Comparison of ENCODE assay signal across 8 mouse cellular contexts in genomic region chr12:110837192-110837841, GRCm38 (mm10). TPM values are rescaled to one million over a fixed set of nuclear protein-coding genes. Genes with fewer than 3 reads are reported as not detected.
DNase-seq lines count a peak whose midpoint lies in the region; ATAC-seq and TF ChIP-seq lines count a peak whose summit lies in the region.

No protein-coding gene starts in this region.

- H3K9ac ChIP-seq in hindbrain, postnatal 0 days (replicated peaks; ENCODE audit: low read length): 0 out of 2 replicates have a peak overlapping the region, but pooled peaks have one; percentile 14

- 29% methylated on average over 5 of the region's 5 CpGs for WGBS in hindbrain, postnatal 0 days
- WGBS in midbrain, embryonic 10.5 days: 42% methylated on average over 5 of the region's 5 CpGs

- no peak for TF ChIP-seq POLR2A in brain, embryonic 14.5 days (IDR thresholded peaks at IDR 0.05; ENCODE audit: borderline replicate concordance, extremely low read depth, insufficient read depth, insufficient read length, poor library complexity, severe bottlenecking)

- TF ChIP-seq CTCF in brain, embryonic 14.5 days (IDR thresholded peaks at IDR 0.05; ENCODE audit: borderline replicate concordance, extremely low read depth, insufficient read depth, insufficient read length): no peak
- no peak for TF ChIP-seq CTCF in hindbrain, postnatal 0 days (IDR thresholded peaks at IDR 0.05; ENCODE audit: low read depth)

- peak; percentile 3 for DNase-seq in embryo, embryonic 10.5 days (ENCODE audit: low spot score)
- DNase-seq in embryo, embryonic 9.5 days (ENCODE audit: extremely low spot score): no peak
- peak; percentile 85 for DNase-seq in brain, embryonic 14.5 days (ENCODE audit: low read depth)
- DNase-seq in hindbrain, postnatal 0 days (ENCODE audit: low spot score): no peak
- DNase-seq in midbrain, embryonic 10.5 days (ENCODE audit: low spot score): no peak
- DNase-seq in cerebellum, adult 18-20 months: no peak
- no peak for DNase-seq in yolk sac, embryonic 10.5 days (ENCODE audit: low spot score)

- no peaks in the 10 kb centered on the region for H3K9me3 ChIP-seq in hindbrain, postnatal 0 days (ENCODE audit: low read length)
- no peaks in the 10 kb centered on the region for H3K9me3 ChIP-seq in midbrain, embryonic 10.5 days (replicated peaks)

- no peaks in the 10 kb centered on the region for H3K36me3 ChIP-seq in hindbrain, postnatal 0 days (ENCODE audit: insufficient read depth, low read length)
- no peaks in the 10 kb centered on the region for H3K36me3 ChIP-seq in midbrain, embryonic 10.5 days

- H3K27me3 ChIP-seq in hindbrain, postnatal 0 days (ENCODE audit: insufficient read depth, low read length): no peaks in the 10 kb centered on the region
- H3K27me3 ChIP-seq in midbrain, embryonic 10.5 days (ENCODE audit: low read depth, poor library complexity, severe bottlenecking): 0 out of 2 replicates have a peak, but pooled peaks cover under 1% of the 10 kb centered on the region

- no peak overlapping the region for H3K4me3 ChIP-seq in hindbrain, postnatal 0 days (ENCODE audit: low read length)
- peak overlapping the region; percentile 24; the same call in 1 of the 2 replicates for H3K4me3 ChIP-seq in midbrain, embryonic 10.5 days

- H3K27ac ChIP-seq in hindbrain, postnatal 0 days: peak overlapping the region; percentile 70
- H3K27ac ChIP-seq in midbrain, embryonic 10.5 days (replicated peaks): peak overlapping the region; percentile 79

- 0 out of 2 replicates have a peak, but pooled peaks cover 3% of the 10 kb centered on the region for H3K4me1 ChIP-seq in hindbrain, postnatal 0 days (ENCODE audit: insufficient read depth, low read length)
- peaks cover 27% of the 10 kb centered on the region for H3K4me1 ChIP-seq in midbrain, embryonic 10.5 days

- ATAC-seq in hindbrain, postnatal 0 days: no peak; the same call in 1 of the 2 replicates
- no peak for ATAC-seq in inflammation-experienced regulatory T-cells, adult 6 months

- H3K4me2 ChIP-seq in hindbrain, postnatal 0 days (ENCODE audit: low read depth, low read length): 0 out of 2 replicates have a peak overlapping the region, but pooled peaks have one; percentile 6

RNA-seq across cellular contexts. Expression of gene Mok, which starts 3.4 kb away (rescaled TPM):
- 11.1 and 12.1 TPM in 2 replicates for polyA plus RNA-seq in brain, embryonic 14.5 days (2012; rRNA removed)
- 7.4 TPM in 2 replicates for total RNA-seq in hindbrain, postnatal 0 days (2014; rRNA removed)
- polyA plus RNA-seq in hindbrain, postnatal 0 days (2015; fragmentation: Nextera tagmentation; extraction: Ambion mirVana): 11.8 and 14.6 TPM in 2 replicates
- 10.1 and 11.7 TPM in 2 replicates for polyA plus RNA-seq in midbrain, embryonic 10.5 days (2016; fragmentation: Nextera tagmentation; extraction: Ambion mirVana)
- polyA plus RNA-seq in inflammation-experienced regulatory T-cells, adult 6 months (2017; shearing (Covaris generic)): under 1 TPM in 2 of 3 experiments, not detected in 1; 0.50 to 0.57 TPM

RNA-seq across cellular contexts. Expression of gene Zfp839, which starts 12.7 kb away (rescaled TPM):
- polyA plus RNA-seq in brain, embryonic 14.5 days (2012; rRNA removed): 3.7 and 4.1 TPM in 2 replicates
- 6.5 and 7.0 TPM in 2 replicates for total RNA-seq in hindbrain, postnatal 0 days (2014; rRNA removed)
- polyA plus RNA-seq in hindbrain, postnatal 0 days (2015; fragmentation: Nextera tagmentation; extraction: Ambion mirVana): 2.5 and 2.8 TPM in 2 replicates
- polyA plus RNA-seq in midbrain, embryonic 10.5 days (2016; fragmentation: Nextera tagmentation; extraction: Ambion mirVana): 4.8 and 5.4 TPM in 2 replicates
- 1 to 10 TPM; 1.7 to 2.4 (median 2.3) TPM for polyA plus RNA-seq in inflammation-experienced regulatory T-cells, adult 6 months (2017; shearing (Covaris generic))

RNA-seq across cellular contexts. Expression of gene Cinp, which starts 51.6 kb away (rescaled TPM):
- polyA plus RNA-seq in brain, embryonic 14.5 days (2012; rRNA removed): 70.0 and 78.0 TPM in 2 replicates
- 96.6 and 125 TPM in 2 replicates for total RNA-seq in hindbrain, postnatal 0 days (2014; rRNA removed)
- polyA plus RNA-seq in hindbrain, postnatal 0 days (2015; fragmentation: Nextera tagmentation; extraction: Ambion mirVana): 85.1 and 86.3 TPM in 2 replicates
- 81.7 and 95.6 TPM in 2 replicates for polyA plus RNA-seq in midbrain, embryonic 10.5 days (2016; fragmentation: Nextera tagmentation; extraction: Ambion mirVana)
- 10 to 100 TPM; 38.4 to 45.4 (median 43.2) TPM for polyA plus RNA-seq in inflammation-experienced regulatory T-cells, adult 6 months (2017; shearing (Covaris generic))

RNA-seq across cellular contexts. Expression of gene Tecpr2, which starts 51.7 kb away (rescaled TPM):
- 16.5 and 18.3 TPM in 2 replicates for polyA plus RNA-seq in brain, embryonic 14.5 days (2012; rRNA removed)
- total RNA-seq in hindbrain, postnatal 0 days (2014; rRNA removed): 23.0 and 24.1 TPM in 2 replicates
- polyA plus RNA-seq in hindbrain, postnatal 0 days (2015; fragmentation: Nextera tagmentation; extraction: Ambion mirVana): 4.0 and 4.3 TPM in 2 replicates
- polyA plus RNA-seq in midbrain, embryonic 10.5 days (2016; fragmentation: Nextera tagmentation; extraction: Ambion mirVana): 5.3 and 6.7 TPM in 2 replicates
- polyA plus RNA-seq in inflammation-experienced regulatory T-cells, adult 6 months (2017; shearing (Covaris generic)): 1 to 10 TPM in 2 of 3 experiments, under 1 TPM in 1; 0.88 to 1.6 (median 1.4) TPM

Comparison
In these comparisons a context has a peak if more than half of its experiments do, and no peak if none do; other contexts are left out.
1. DNase-seq: peak in embryo, embryonic 10.5 days (single experiment) and brain, embryonic 14.5 days (single experiment); none in embryo, embryonic 9.5 days (single experiment), hindbrain, postnatal 0 days (single experiment), midbrain, embryonic 10.5 days (single experiment), cerebellum, adult 18-20 months (0 of 2) and yolk sac, embryonic 10.5 days (single experiment).